ENCODE assay signal across 8 mouse cellular contexts in the genomic region with DNA sequence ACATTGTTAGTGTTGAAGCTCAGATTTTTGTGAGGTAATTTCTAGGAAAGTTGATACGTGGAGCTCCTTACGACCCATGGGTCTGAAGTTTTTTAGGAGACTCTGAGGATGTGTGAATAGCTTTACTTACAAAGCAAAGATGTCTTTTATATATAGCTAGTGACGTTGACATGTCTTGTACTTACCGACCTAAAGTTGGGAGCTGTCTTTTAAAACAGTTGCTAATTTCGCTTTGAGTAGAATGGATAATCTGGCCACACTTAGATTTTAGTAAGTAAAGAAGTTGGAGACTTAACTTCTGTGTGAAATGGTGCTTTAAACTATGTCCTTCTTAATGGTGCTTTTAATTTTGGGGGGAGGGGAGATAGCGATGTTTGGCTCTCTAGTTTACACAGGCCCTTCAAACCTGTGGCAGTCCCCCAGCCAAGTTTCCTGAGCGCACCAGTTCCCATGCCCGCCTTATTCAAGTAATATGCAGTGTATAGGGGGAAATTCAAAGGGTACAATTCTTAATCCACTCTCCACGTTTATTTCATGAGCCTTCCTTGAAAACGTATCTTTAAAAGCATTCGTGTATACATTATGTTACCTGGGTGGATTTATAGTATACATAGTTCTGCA. TPM values are rescaled to one million over a fixed set of nuclear protein-coding genes. Genes with fewer than 3 reads are reported as not detected.
DNase-seq lines count a peak whose midpoint lies in the region; ATAC-seq and TF ChIP-seq lines count a peak whose summit lies in the region.

No protein-coding gene starts in this region.

- peak overlapping the region; percentile 73 for H3K4me2 ChIP-seq in heart, embryonic 15.5 days
- H3K4me2 ChIP-seq in midbrain, embryonic 12.5 days (replicated peaks): peak overlapping the region; percentile 73

- no peak for TF ChIP-seq POLR2A in MEL (IDR thresholded peaks at IDR 0.05; ENCODE audit: control insufficient read depth in 1 of 2, insufficient read depth in 1 of 2, low read depth in 1 of 2, low read length in 2 of 2, poor library complexity in 1 of 2)

- peaks cover 10% of the 10 kb centered on the region for H3K4me1 ChIP-seq in heart, embryonic 15.5 days (replicated peaks)
- H3K4me1 ChIP-seq in MEL (ENCODE audit: control insufficient read depth in 1 of 2, insufficient read depth in 2 of 2, low read length in 2 of 2): 0 out of 4 replicates have a peak, but pooled peaks cover 0 to 2% of the 10 kb centered on the region in 2 experiments
- H3K4me1 ChIP-seq in hindbrain, embryonic 10.5 days (replicated peaks): peaks cover 29% of the 10 kb centered on the region
- H3K4me1 ChIP-seq in midbrain, embryonic 12.5 days: peaks cover 17% of the 10 kb centered on the region

- TF ChIP-seq EP300 in MEL (IDR thresholded peaks at IDR 0.05; ENCODE audit: low read depth in 1 of 2, low read length in 2 of 2): no peak

- 14% methylated on average over 11 of the region's 11 CpGs for WGBS in heart, embryonic 15.5 days
- 10% methylated on average over 11 of the region's 11 CpGs for WGBS in hindbrain, embryonic 10.5 days
- WGBS in midbrain, embryonic 12.5 days: 5% methylated on average over 11 of the region's 11 CpGs

- DNase-seq in heart, adult 18-20 months: no peak
- peak; percentile 51 for DNase-seq in MEL (ENCODE audit: low read depth, low spot score)
- DNase-seq in hindbrain, embryonic 10.5 days (ENCODE audit: low spot score): no peak
- DNase-seq in spleen, postnatal 14 days (ENCODE audit: low spot score in 2 of 2): no peak
- no peak for DNase-seq in left cerebral cortex, postnatal 14 days (ENCODE audit: low spot score in 2 of 2)
- no peak for DNase-seq in lung, postnatal 10 days

- H3K36me3 ChIP-seq in heart, embryonic 15.5 days: no peaks in the 10 kb centered on the region
- H3K36me3 ChIP-seq in MEL (ENCODE audit: control insufficient read depth in 1 of 2, insufficient read depth in 2 of 2, low read length in 2 of 2): peaks cover 5 to 15% of the 10 kb centered on the region in 2 experiments; a peak in 3 of 4 replicates
- H3K36me3 ChIP-seq in hindbrain, embryonic 10.5 days: peaks cover 21% of the 10 kb centered on the region
- H3K36me3 ChIP-seq in midbrain, embryonic 12.5 days: no peaks in the 10 kb centered on the region

- no peak for ATAC-seq in heart, embryonic 15.5 days (replicated peaks; ENCODE audit: insufficient number of reproducible peaks, insufficient read depth, low FRiP score, low read depth)
- no peak for ATAC-seq in midbrain, embryonic 12.5 days (ENCODE audit: low FRiP score, low read depth)

- TF ChIP-seq CTCF in MEL (IDR thresholded peaks at IDR 0.05 in 2 of 3, conservative IDR thresholded peaks at IDR 0.05 in 1 of 3; ENCODE audit: control insufficient read depth in 1 of 3, insufficient read depth in 1 of 3, low read depth in 2 of 3, low read length in 3 of 3, poor library complexity in 1 of 3, severe bottlenecking in 1 of 3): no peak

- peak overlapping the region; percentile 93 for H3K27ac ChIP-seq in heart, embryonic 15.5 days
- H3K27ac ChIP-seq in MEL (ENCODE audit: control insufficient read depth, low read depth, low read length): no peak overlapping the region; the same call in 1 of the 2 replicates
- H3K27ac ChIP-seq in hindbrain, embryonic 10.5 days: peak overlapping the region; percentile 95
- no peak overlapping the region for H3K27ac ChIP-seq in midbrain, embryonic 12.5 days (replicated peaks)

- H3K79me2 ChIP-seq in MEL (ENCODE audit: control insufficient read depth, insufficient read depth, low read length, poor library complexity): peaks cover 56% of the 10 kb centered on the region

- H3K27me3 ChIP-seq in heart, embryonic 15.5 days: no peaks in the 10 kb centered on the region
- H3K27me3 ChIP-seq in MEL (ENCODE audit: control insufficient read depth in 1 of 2, insufficient read depth in 2 of 2, low read length in 2 of 2): no peaks in the 10 kb centered on the region
- H3K27me3 ChIP-seq in hindbrain, embryonic 10.5 days (ENCODE audit: insufficient read depth, poor library complexity, severe bottlenecking): no peaks in the 10 kb centered on the region
- no peaks in the 10 kb centered on the region for H3K27me3 ChIP-seq in midbrain, embryonic 12.5 days

- H3K4me3 ChIP-seq in heart, embryonic 15.5 days: peak overlapping the region; percentile 82
- peak overlapping the region; percentile 74 to 87 for H3K4me3 ChIP-seq in MEL (ENCODE audit: control insufficient read depth in 1 of 2, insufficient read depth in 1 of 2, low read depth in 2 of 2, low read length in 2 of 2)
- peak overlapping the region; percentile 85 for H3K4me3 ChIP-seq in hindbrain, embryonic 10.5 days
- peak overlapping the region; percentile 85 for H3K4me3 ChIP-seq in midbrain, embryonic 12.5 days

- no peak for TF ChIP-seq RAD21 in MEL (IDR thresholded peaks at IDR 0.05; ENCODE audit: low read depth, low read length)

- H3K9me3 ChIP-seq in heart, embryonic 15.5 days (replicated peaks): no peaks in the 10 kb centered on the region
- no peaks in the 10 kb centered on the region for H3K9me3 ChIP-seq in MEL (replicated peaks; ENCODE audit: insufficient read depth, low read length)
- no peaks in the 10 kb centered on the region for H3K9me3 ChIP-seq in hindbrain, embryonic 10.5 days
- H3K9me3 ChIP-seq in midbrain, embryonic 12.5 days: no peaks in the 10 kb centered on the region

- intact Hi-C loops in left cerebral cortex, postnatal 14 days (cut with DNase I): loop anchor here (5.0 kb wide), 1 partner anchor 80 kb away; no protein-coding TSS in a partner anchor

- H3K9ac ChIP-seq in heart, embryonic 15.5 days: peak overlapping the region; percentile 89
- H3K9ac ChIP-seq in MEL (ENCODE audit: control insufficient read depth, low read depth, low read length, poor library complexity, severe bottlenecking): peak overlapping the region; percentile 100
- H3K9ac ChIP-seq in midbrain, embryonic 12.5 days (replicated peaks): peak overlapping the region; percentile 81

TF ChIP-seq in MEL, 35 proteins besides CTCF, POLR2A, EP300 and RAD21:
- TF ChIP-seq RCOR1 (IDR thresholded peaks at IDR 0.05; ENCODE audit: low read depth, low read length) (no peak), ZC3H11A (IDR thresholded peaks at IDR 0.05; ENCODE audit: low read depth, low read length) (no peak), CHD1 (IDR thresholded peaks at IDR 0.05; ENCODE audit: low read depth, low read length) (0 out of 2 replicates have a peak, but pooled peaks have one; percentile 37), USF1 (IDR thresholded peaks at IDR 0.05; ENCODE audit: low read depth, low read length) (no peak), MYC (IDR thresholded peaks at IDR 0.05; ENCODE audit: low read depth, low read length) (0 out of 2 replicates have a peak, but pooled peaks have one; percentile 5)

RNA-seq across cellular contexts. Expression of gene Ipo5, which starts 1.2 kb away (rescaled TPM):
- polyA plus RNA-seq in heart, embryonic 15.5 days (2015; fragmentation: Nextera tagmentation; extraction: Ambion mirVana): 55.3 and 62.8 TPM in 2 replicates
- 100 to 1,000 TPM; 114 to 118 TPM for total RNA-seq in heart, adult 18-20 months (2021)
- 157 and 171 TPM in 2 replicates for total RNA-seq in MEL (2012; rRNA removed)
- 100 to 1,000 TPM in 1 of 2 experiments, 10 to 100 TPM in 1; 32.1 to 193 TPM for polyA plus RNA-seq in MEL (2012; ENCODE audit: insufficient read depth in 1 of 2, insufficient read length in 2 of 2, low read depth in 1 of 2, low replicate concordance in 2 of 2, missing spikeins in 1 of 2)
- polyA plus RNA-seq in hindbrain, embryonic 10.5 days (2016; fragmentation: Nextera tagmentation; extraction: Ambion mirVana): 105 and 132 TPM in 2 replicates
- 112 and 113 TPM in 2 replicates for polyA plus RNA-seq in midbrain, embryonic 12.5 days (2016; fragmentation: Nextera tagmentation; extraction: Ambion mirVana)
- total RNA-seq in left cerebral cortex, postnatal 14 days (2021): 100 to 1,000 TPM; 111 to 120 TPM

Comparison
In these comparisons a context has a peak if more than half of its experiments do, and no peak if none do; other contexts are left out.
1. H3K27ac ChIP-seq: peak in heart, embryonic 15.5 days (single experiment) and hindbrain, embryonic 10.5 days (single experiment); none in MEL (single experiment) and midbrain, embryonic 12.5 days (single experiment).
2. Peak in every context shown above with its lines, with median percentiles within 50 percentile points of each other: H3K4me3 ChIP-seq and H3K9ac ChIP-seq.